Mouse (Mus musculus) C2C12 (cell line): ENCODE results near the gene Sdccag8.

Experiments used
- CTCF ChIP-seq: IDR thresholded peaks from one replicate; pipeline ENCODE4 v1.5.1; 2011; ENCODE audit not compliant: control insufficient read depth, insufficient read depth, insufficient read length
- FOSL1 ChIP-seq: IDR thresholded peaks from one replicate; pipeline ENCODE4 v1.8.0; 2011; ENCODE audit warnings: mild to moderate bottlenecking, low read length; ENCODE audit not compliant: poor library complexity, insufficient read depth, severe bottlenecking

- TF ChIP-seq CTCF (no peak), FOSL1 (no peak)
Observed at GRCm38 (mm10) chr1:176930981-176931500, 116.6 kb downstream of the Sdccag8 start.
